Mouse (Mus musculus): ENCODE measurements around the gene Hmg20b.

Gene Hmg20b

DNA sequence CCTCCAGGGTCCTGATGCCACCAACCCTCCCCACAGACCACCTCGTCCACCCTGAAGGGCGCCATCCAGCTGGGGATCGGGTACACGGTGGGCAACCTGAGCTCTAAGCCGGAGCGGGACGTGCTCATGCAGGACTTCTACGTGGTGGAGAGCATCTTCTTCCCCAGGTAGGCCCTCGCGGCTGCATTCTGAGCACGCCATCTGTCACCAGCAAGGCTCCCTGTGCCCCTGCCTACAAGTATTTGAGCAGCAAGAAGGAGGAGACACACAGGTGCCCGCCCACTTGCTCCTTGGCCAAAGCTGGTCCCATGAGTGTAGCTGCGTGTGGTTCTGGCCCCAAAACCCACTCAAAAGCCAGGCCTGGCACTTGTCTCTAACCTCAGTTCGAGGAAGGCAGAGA, 44.6 kb downstream of the Hmg20b start:
- no peak for DNase-seq (ENCODE audit: low read depth, low spot score)

- DNase-seq (ENCODE audit: low read depth, low spot score), result peak; percentile 39
Measured at GRCm38 (mm10) chr10:81304597-81305238, 45.6 kb downstream of the Hmg20b start.

DNA sequence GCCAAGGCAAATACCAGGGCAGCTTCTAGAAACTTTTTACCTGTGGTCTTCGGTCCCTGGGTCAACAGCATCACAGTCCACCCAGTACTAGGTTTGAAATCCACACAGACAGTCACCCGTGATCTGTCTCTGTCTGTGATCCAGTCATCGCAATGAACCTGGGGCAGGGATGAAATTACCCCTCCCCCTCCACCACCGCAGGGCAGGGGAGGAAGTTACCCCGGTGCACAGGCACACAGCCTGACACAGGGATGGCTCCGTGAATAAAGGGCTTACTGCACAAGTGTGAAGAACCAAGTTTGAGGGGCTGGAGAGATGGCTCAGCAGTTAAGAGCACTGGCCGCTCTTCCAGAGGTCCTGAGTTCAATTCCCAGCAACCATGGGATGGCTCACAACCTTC, 46.5 kb downstream of the Hmg20b start:
- no peak for DNase-seq (ENCODE audit: low read depth, low spot score)

- no peak for DNase-seq (ENCODE audit: low read depth, low spot score)
Measured at GRCm38 (mm10) chr10:81303258-81303657, 47.0 kb downstream of the Hmg20b start.

- DNase-seq (ENCODE audit: low read depth, low spot score), result no peak
Measured at GRCm38 (mm10) chr10:81302781-81303218, 47.5 kb downstream of the Hmg20b start.

- DNase-seq (ENCODE audit: low read depth, low spot score), result no peak
Measured at GRCm38 (mm10) chr10:81302288-81302687, 48.0 kb downstream of the Hmg20b start.

- DNase-seq (ENCODE audit: low read depth, low spot score), result no peak
Measured at GRCm38 (mm10) chr10:81301321-81301720, 49.0 kb downstream of the Hmg20b start.

- no peak for DNase-seq (ENCODE audit: low read depth, low spot score)
Measured at GRCm38 (mm10) chr10:81300352-81300907, 49.9 kb downstream of the Hmg20b start.

DNA sequence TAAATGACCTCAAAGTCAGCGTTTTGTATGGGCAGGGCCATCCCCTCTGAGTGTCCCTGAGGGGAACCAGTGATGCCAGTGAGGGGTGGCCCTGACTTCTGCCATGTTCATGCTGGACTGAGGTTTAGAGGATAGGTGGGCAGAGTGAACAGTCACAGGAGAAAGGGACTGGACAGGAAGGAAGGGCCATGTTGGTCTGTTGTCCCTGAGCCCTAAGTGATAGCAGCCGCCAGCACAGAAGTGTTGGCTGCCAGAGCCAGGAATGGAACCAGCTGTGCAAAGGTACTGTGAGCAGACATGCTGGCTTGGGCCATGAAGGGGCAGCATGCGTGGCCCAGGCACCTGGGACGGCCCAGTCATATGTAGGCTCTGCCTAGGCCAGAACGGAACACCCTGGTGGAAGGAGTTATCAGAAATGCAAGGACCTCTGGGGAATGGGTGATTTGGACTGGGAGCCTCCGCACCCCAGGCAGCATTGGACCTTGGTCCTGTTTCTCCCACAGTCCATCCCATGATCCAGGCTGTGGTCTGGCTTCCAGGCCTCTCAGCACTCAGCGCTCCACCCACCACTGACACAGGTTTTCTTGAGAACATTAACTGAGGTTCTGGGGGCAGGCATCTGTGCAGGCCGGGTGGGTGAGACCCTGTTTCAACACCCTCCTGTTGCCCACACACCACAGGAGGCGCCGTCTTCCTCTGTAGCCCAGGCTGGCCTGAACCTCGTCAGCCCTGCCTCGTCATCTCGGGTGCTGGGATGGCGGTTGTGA, 50.5 kb downstream of the Hmg20b start:
- DNase-seq (ENCODE audit: low read depth, low spot score), result no peak

- no peak for DNase-seq (ENCODE audit: low read depth, low spot score)
Measured at GRCm38 (mm10) chr10:81298369-81299100, 51.7 kb downstream of the Hmg20b start.

GRCm38 (mm10) chr10:81297845-81298244, 52.4 kb downstream of the Hmg20b start:
- DNase-seq (ENCODE audit: low read depth, low spot score), result no peak

GRCm38 (mm10) chr10:81297246-81297645, 53.0 kb downstream of the Hmg20b start:
- DNase-seq (ENCODE audit: low read depth, low spot score), result no peak
